Mouse (Mus musculus): ENCODE data around the gene Olfr12. TPM values are rescaled to one million over a fixed set of nuclear protein-coding genes. Genes with fewer than 3 reads are reported as not detected.

Gene Olfr12
- polyA plus RNA-seq, 1 experiment: not detected

- peaks cover 22% of the 10 kb centered on the region for H3K4me1 ChIP-seq
- peaks cover 51% of the 10 kb centered on the region for H3K27me3 ChIP-seq (replicated peaks)
- no peak overlapping the region for H3K4me3 ChIP-seq (replicated peaks)
- TF ChIP-seq GATA1 (IDR thresholded peaks at IDR 0.05; ENCODE audit: borderline replicate concordance, low read length): no peak
- no peak for TF ChIP-seq FLI1 (IDR thresholded peaks at IDR 0.05; ENCODE audit: low read length)
- no peaks in the 10 kb centered on the region for H3K9me3 ChIP-seq
- no peaks in the 10 kb centered on the region for H3K36me3 ChIP-seq (replicated peaks; ENCODE audit: low read length)
Observed at GRCm38 (mm10) chr1:92616046-92616445, 1.5 kb upstream of the Olfr12 start.

- no peak overlapping the region for H3K4me3 ChIP-seq (replicated peaks)
- peaks cover 22% of the 10 kb centered on the region for H3K4me1 ChIP-seq
- TF ChIP-seq GATA1 (IDR thresholded peaks at IDR 0.05; ENCODE audit: borderline replicate concordance, low read length): no peak
- no peak for TF ChIP-seq FLI1 (IDR thresholded peaks at IDR 0.05; ENCODE audit: low read length)
- no peaks in the 10 kb centered on the region for H3K36me3 ChIP-seq (replicated peaks; ENCODE audit: low read length)
- peaks cover 51% of the 10 kb centered on the region for H3K27me3 ChIP-seq (replicated peaks)
- no peaks in the 10 kb centered on the region for H3K9me3 ChIP-seq
Observed at GRCm38 (mm10) chr1:92618360-92618759, 772 bp downstream of the Olfr12 start.

GRCm38 (mm10) chr1:92628227-92628626, 10.6 kb downstream of the Olfr12 start:
- H3K4me1 ChIP-seq: peaks cover 17% of the 10 kb centered on the region
- H3K9me3 ChIP-seq: no peaks in the 10 kb centered on the region
- TF ChIP-seq FLI1 (IDR thresholded peaks at IDR 0.05; ENCODE audit: low read length) (no peak), GATA1 (IDR thresholded peaks at IDR 0.05; ENCODE audit: borderline replicate concordance, low read length) (no peak)
- no peaks in the 10 kb centered on the region for H3K36me3 ChIP-seq (replicated peaks; ENCODE audit: low read length)
- H3K4me3 ChIP-seq (replicated peaks): no peak overlapping the region
- peaks cover 20% of the 10 kb centered on the region for H3K27me3 ChIP-seq (replicated peaks)

GRCm38 (mm10) chr1:92632196-92632595, 14.6 kb downstream of the Olfr12 start:
- Histone ChIP-seq H3K36me3 (replicated peaks; ENCODE audit: low read length) (peaks cover 24% of the 10 kb centered on the region), H3K4me1 (peaks cover 36% of the 10 kb centered on the region), H3K9me3 (no peaks in the 10 kb centered on the region), H3K27me3 (replicated peaks) (peaks cover 21% of the 10 kb centered on the region), H3K4me3 (replicated peaks) (no peak overlapping the region)
- TF ChIP-seq GATA1 (IDR thresholded peaks at IDR 0.05; ENCODE audit: borderline replicate concordance, low read length) (no peak), FLI1 (IDR thresholded peaks at IDR 0.05; ENCODE audit: low read length) (no peak)

- no peak overlapping the region for H3K4me3 ChIP-seq (replicated peaks)
- peaks cover 32% of the 10 kb centered on the region for H3K36me3 ChIP-seq (replicated peaks; ENCODE audit: low read length)
- H3K27me3 ChIP-seq (replicated peaks): peaks cover 21% of the 10 kb centered on the region
- TF ChIP-seq FLI1 (IDR thresholded peaks at IDR 0.05; ENCODE audit: low read length): no peak
- TF ChIP-seq GATA1 (IDR thresholded peaks at IDR 0.05; ENCODE audit: borderline replicate concordance, low read length): no peak
- H3K9me3 ChIP-seq: no peaks in the 10 kb centered on the region
- H3K4me1 ChIP-seq: peaks cover 35% of the 10 kb centered on the region
Observed at GRCm38 (mm10) chr1:92632948-92633347, 15.4 kb downstream of the Olfr12 start.

- Histone ChIP-seq H3K9me3 (no peaks in the 10 kb centered on the region), H3K27me3 (replicated peaks) (peaks cover 21% of the 10 kb centered on the region), H3K4me1 (peaks cover 35% of the 10 kb centered on the region), H3K36me3 (replicated peaks; ENCODE audit: low read length) (peaks cover 40% of the 10 kb centered on the region), H3K4me3 (replicated peaks) (no peak overlapping the region)
- TF ChIP-seq GATA1 (IDR thresholded peaks at IDR 0.05; ENCODE audit: borderline replicate concordance, low read length): no peak
- no peak for TF ChIP-seq FLI1 (IDR thresholded peaks at IDR 0.05; ENCODE audit: low read length)
Observed at GRCm38 (mm10) chr1:92633726-92634125, 16.1 kb downstream of the Olfr12 start.

- TF ChIP-seq GATA1 (IDR thresholded peaks at IDR 0.05; ENCODE audit: borderline replicate concordance, low read length): no peak
- TF ChIP-seq FLI1 (IDR thresholded peaks at IDR 0.05; ENCODE audit: low read length): no peak
- peaks cover 20% of the 10 kb centered on the region for H3K27me3 ChIP-seq (replicated peaks)
- H3K4me3 ChIP-seq (replicated peaks): no peak overlapping the region
- peaks cover 48% of the 10 kb centered on the region for H3K36me3 ChIP-seq (replicated peaks; ENCODE audit: low read length)
- H3K9me3 ChIP-seq: no peaks in the 10 kb centered on the region
- H3K4me1 ChIP-seq: peaks cover 38% of the 10 kb centered on the region
Observed at GRCm38 (mm10) chr1:92634569-92634968, 17.0 kb downstream of the Olfr12 start.

- no peak overlapping the region for H3K4me3 ChIP-seq (replicated peaks)
- peaks cover 53% of the 10 kb centered on the region for H3K36me3 ChIP-seq (replicated peaks; ENCODE audit: low read length)
- no peaks in the 10 kb centered on the region for H3K9me3 ChIP-seq
- no peak for TF ChIP-seq GATA1 (IDR thresholded peaks at IDR 0.05; ENCODE audit: borderline replicate concordance, low read length)
- no peak for TF ChIP-seq FLI1 (IDR thresholded peaks at IDR 0.05; ENCODE audit: low read length)
- peaks cover 43% of the 10 kb centered on the region for H3K4me1 ChIP-seq
- peaks cover 18% of the 10 kb centered on the region for H3K27me3 ChIP-seq (replicated peaks)
Observed at GRCm38 (mm10) chr1:92634976-92635599, 17.5 kb downstream of the Olfr12 start.

GRCm38 (mm10) chr1:92636015-92636414, 18.4 kb downstream of the Olfr12 start:
- Histone ChIP-seq H3K9me3 (no peaks in the 10 kb centered on the region), H3K27me3 (replicated peaks) (peaks cover 12% of the 10 kb centered on the region), H3K4me1 (peaks cover 52% of the 10 kb centered on the region), H3K4me3 (replicated peaks) (no peak overlapping the region), H3K36me3 (replicated peaks; ENCODE audit: low read length) (peaks cover 57% of the 10 kb centered on the region)
- TF ChIP-seq GATA1 (IDR thresholded peaks at IDR 0.05; ENCODE audit: borderline replicate concordance, low read length) (no peak), FLI1 (IDR thresholded peaks at IDR 0.05; ENCODE audit: low read length) (no peak)

- Histone ChIP-seq H3K4me3 (replicated peaks) (peak overlapping the region; percentile 39), H3K27me3 (replicated peaks) (peaks cover 8% of the 10 kb centered on the region), H3K36me3 (replicated peaks; ENCODE audit: low read length) (peaks cover 57% of the 10 kb centered on the region), H3K9me3 (no peaks in the 10 kb centered on the region), H3K4me1 (peaks cover 56% of the 10 kb centered on the region)
- TF ChIP-seq GATA1 (IDR thresholded peaks at IDR 0.05; ENCODE audit: borderline replicate concordance, low read length) (no peak), FLI1 (IDR thresholded peaks at IDR 0.05; ENCODE audit: low read length) (no peak)
Observed at GRCm38 (mm10) chr1:92636676-92637075, 19.1 kb downstream of the Olfr12 start.
